Mouse (Mus musculus) G1E (cell line): ENCODE measurements at regions not wholly inside any gene's neighbourhood (a gene's known extent, or its start where the extent isn't known, plus 50 kb on each side); places are given as distances from the start of the nearest gene placed in this dataset.

Experiments
- CTCF ChIP-seq: IDR thresholded peaks from 2 replicates; pipeline ENCODE4 v1.5.1; 2012; ENCODE audit warnings: low read depth, low read length, inconsistent platforms, mixed read lengths
- GATA1 ChIP-seq: IDR thresholded peaks from 2 replicates; pipeline ENCODE4 v1.6.1; 2012; ENCODE audit warnings: borderline replicate concordance, low read length, inconsistent platforms, mixed read lengths
- POLR2AphosphoS5 ChIP-seq: IDR thresholded peaks from 2 replicates; pipeline ENCODE4 v1.6.1; 2012; ENCODE audit warnings: low read depth, low read length, inconsistent platforms; ENCODE audit not compliant: insufficient replicate concordance

DNA sequence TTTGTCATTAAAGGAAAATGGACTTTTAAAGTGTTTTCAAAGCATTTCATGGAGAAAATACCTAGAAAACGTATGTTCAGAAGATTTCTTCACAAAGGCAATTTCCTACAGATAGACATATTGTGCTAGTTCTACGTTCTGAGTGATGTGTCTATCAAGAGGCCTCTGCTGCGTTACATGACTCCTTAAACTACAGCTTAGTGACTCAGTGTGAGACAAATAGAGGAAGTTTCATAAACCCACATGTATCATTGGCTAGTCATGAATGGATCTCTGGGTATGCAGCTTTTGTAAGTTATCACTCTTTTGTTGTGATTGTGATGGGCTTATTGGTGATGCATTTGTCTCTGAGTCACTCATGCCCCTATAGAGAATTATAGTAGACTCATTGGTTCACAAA lies 1067.3 kb upstream of the Sel1l start:
- no peak for TF ChIP-seq CTCF
- no peak for TF ChIP-seq POLR2AphosphoS5
- no peak for TF ChIP-seq GATA1
